Mouse (Mus musculus) heart, adult 2 months (tissue): Measurements from ENCODE around the gene Stambpl1. TPM values are rescaled to one million over a fixed set of nuclear protein-coding genes. Genes with fewer than 3 reads are reported as not detected.

Source experiments
- DNase-seq, 2 experiments: peaks; one replicate each; pipeline ENCODE4 v3.0.0; 2021
- H3K27ac ChIP-seq: fragments of 200-600 bp; 2 replicates; pipeline ENCODE4 v1.8.1; 2022
- H3K27me3 ChIP-seq: fragments of 200-500 bp; 2 replicates; pipeline ENCODE4 v1.6.1; 2012; ENCODE audit warnings: mild to moderate bottlenecking, low read length, inconsistent platforms, mixed read lengths; ENCODE audit not compliant: control insufficient read depth, insufficient read depth
- H3K36me3 ChIP-seq: fragments of 200-500 bp; 2 replicates; pipeline ENCODE4 v1.6.1; 2012; ENCODE audit warnings: low read length, inconsistent platforms; ENCODE audit not compliant: control insufficient read depth, insufficient read depth
- H3K4me1 ChIP-seq: fragments of 200-500 bp; 2 replicates; pipeline ENCODE4 v1.6.1; 2011; ENCODE audit warnings: low read length; ENCODE audit not compliant: control insufficient read depth, insufficient read depth
- H3K4me3 ChIP-seq: fragments of 200-600 bp; 2 replicates; pipeline ENCODE4 v1.8.1; 2022
- H3K79me2 ChIP-seq: fragments of 200-500 bp; replicated peaks from 2 replicates; pipeline ENCODE4 v1.6.1; 2012; ENCODE audit warnings: mild to moderate bottlenecking, inconsistent platforms, low read length, moderate library complexity, mixed read lengths; ENCODE audit not compliant: control insufficient read depth, insufficient read depth
- H3K9ac ChIP-seq: fragments of 200-500 bp; 2 replicates; pipeline ENCODE4 v1.6.1; 2012; ENCODE audit warnings: low read depth, mild to moderate bottlenecking, control low read depth, inconsistent platforms, low read length, mixed read lengths
- CTCF ChIP-seq: fragments of 200-600 bp; IDR thresholded peaks from 2 replicates; pipeline ENCODE4 v1.8.1; 2022; ENCODE audit warnings: antibody characterized with exemption, mild to moderate bottlenecking, moderate library complexity
- EP300 ChIP-seq: fragments of 200-500 bp; IDR thresholded peaks from 2 replicates; pipeline ENCODE4 v1.6.1; 2011; ENCODE audit warnings: low read depth, low read length, control low read depth; ENCODE audit not compliant: insufficient read depth
- POLR2A ChIP-seq: fragments of 200-500 bp; IDR thresholded peaks from 2 replicates; pipeline ENCODE4 v1.6.1; 2011; ENCODE audit warnings: mild to moderate bottlenecking, low read depth, low read length, control low read depth; ENCODE audit not compliant: insufficient read depth
- WGBS: fragments of 180-500 bp; shearing (Covaris S2); methylation state at CpG from one replicate; pipeline ENCODE4 v1.1.7; 2018; 5-methylcytosine and 5-hydroxymethylcytosine counted together
- intact Hi-C: fragments of 180-260 bp; cut with DNase I; formaldehyde crosslinking; loops from one replicate; pipeline ENCODE4 v1.15.1; 2025
- polyA plus RNA-seq: library from polyadenylated mRNA; depleted of rRNA; stranded (reverse); fragments of >200 nt; gene quantifications from 2 replicates; pipeline ENCODE4 v1.2.3, GENCODE M21; 2012
- total RNA-seq, 2 experiments: library from RNA; stranded (reverse); gene quantifications; 2 replicates each; pipeline ENCODE4 v1.2.3; 2021

Stambpl1 gene
- total and polyA plus RNA-seq, 3 experiments: 3.0 to 3.6 (median 3.5) TPM

DNA sequence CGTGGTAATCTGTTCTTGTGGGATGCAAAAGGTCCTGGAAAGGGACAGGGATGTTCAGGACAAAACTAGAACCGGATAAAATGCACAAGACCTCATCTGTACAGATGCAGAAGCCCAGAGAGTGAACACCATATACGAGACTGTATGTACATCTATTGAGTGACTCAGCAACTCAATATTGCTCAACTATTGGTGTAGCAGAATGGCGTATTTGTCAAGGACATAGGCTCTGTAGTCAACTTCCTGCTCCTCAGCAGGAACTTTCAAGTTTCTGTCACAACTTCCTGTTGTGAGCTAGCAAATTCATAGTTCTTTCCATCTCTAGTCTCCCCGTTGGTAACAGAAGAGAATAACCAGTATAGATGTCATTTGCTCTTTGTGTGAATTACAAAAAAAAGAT, 56.5 kb downstream of the Stambpl1 start:
- 66% methylated on average over 5 of the region's 5 CpGs for WGBS
- H3K79me2 ChIP-seq: no peaks in the 10 kb centered on the region
- no peak for TF ChIP-seq EP300
- TF ChIP-seq POLR2A: no peak
- TF ChIP-seq CTCF: no peak
- intact Hi-C loops: no loop called here
- no peak overlapping the region for H3K4me3 ChIP-seq
- no peak overlapping the region for H3K9ac ChIP-seq
- no peak for DNase-seq
- H3K4me1 ChIP-seq: peaks cover 1% of the 10 kb centered on the region; the same call in 1 of the 2 replicates
- H3K36me3 ChIP-seq: no peaks in the 10 kb centered on the region; the same call in none of the 2 replicates
- no peaks in the 10 kb centered on the region for H3K27me3 ChIP-seq
- no peak overlapping the region for H3K27ac ChIP-seq

DNA sequence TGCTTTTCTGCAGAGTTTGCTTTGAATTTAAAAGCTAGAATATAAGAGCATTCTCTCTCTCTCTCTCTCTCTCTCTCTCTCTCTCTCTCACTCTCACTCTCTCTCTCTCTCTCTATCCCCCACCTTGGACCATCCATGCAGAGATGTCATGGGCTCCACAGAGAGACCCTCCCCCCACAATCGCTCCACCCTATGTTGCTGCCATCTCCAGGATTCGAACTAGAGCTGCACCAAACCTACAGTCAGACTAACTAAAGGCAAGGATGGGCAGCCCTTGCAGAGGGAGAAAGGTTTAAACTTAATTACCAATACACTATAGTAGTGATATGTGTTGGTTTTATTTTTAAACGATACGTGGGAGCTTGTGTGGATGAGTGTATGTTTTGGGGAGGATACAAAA, 58.6 kb downstream of the Stambpl1 start:
- 91% methylated on average over 4 of the region's 4 CpGs for WGBS
- no peak for TF ChIP-seq CTCF
- TF ChIP-seq EP300: no peak
- TF ChIP-seq POLR2A: no peak
- intact Hi-C loops: no loop called here
- Histone ChIP-seq H3K36me3 (no peaks in the 10 kb centered on the region; the same call in 1 of the 2 replicates), H3K27ac (no peak overlapping the region), H3K4me1 (no peaks in the 10 kb centered on the region), H3K9ac (no peak overlapping the region), H3K27me3 (no peaks in the 10 kb centered on the region), H3K79me2 (no peaks in the 10 kb centered on the region), H3K4me3 (no peak overlapping the region)
- DNase-seq: no peak

DNA sequence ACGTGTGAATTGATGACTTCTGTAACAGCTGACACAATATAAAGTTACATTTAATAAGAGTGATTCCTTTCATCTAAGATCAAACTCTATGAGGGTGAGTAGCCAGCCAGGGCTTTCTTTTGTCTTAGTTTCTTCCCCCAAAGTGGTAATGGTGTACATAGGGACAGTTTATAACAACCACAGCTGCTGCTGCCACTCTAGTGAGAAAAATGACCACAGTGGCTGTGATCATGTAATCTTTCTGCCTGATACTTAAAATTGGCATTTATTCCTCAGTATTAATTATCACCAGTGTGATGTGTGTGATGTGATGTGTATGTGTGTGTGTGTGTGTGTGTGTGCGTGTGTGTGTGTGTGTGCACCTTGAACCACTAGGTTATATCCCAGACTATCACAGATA, 59.9 kb downstream of the Stambpl1 start:
- intact Hi-C loops: no loop called here
- no peaks in the 10 kb centered on the region for H3K4me1 ChIP-seq
- no peak for TF ChIP-seq POLR2A
- no peak for TF ChIP-seq EP300
- TF ChIP-seq CTCF: no peak
- no peak for DNase-seq
- H3K79me2 ChIP-seq: no peaks in the 10 kb centered on the region
- WGBS: 79% methylated on average over 2 of the region's 2 CpGs
- no peaks in the 10 kb centered on the region; the same call in 1 of the 2 replicates for H3K36me3 ChIP-seq
- H3K27me3 ChIP-seq: no peaks in the 10 kb centered on the region
- no peak overlapping the region for H3K27ac ChIP-seq
- no peak overlapping the region for H3K9ac ChIP-seq
- H3K4me3 ChIP-seq: no peak overlapping the region

DNA sequence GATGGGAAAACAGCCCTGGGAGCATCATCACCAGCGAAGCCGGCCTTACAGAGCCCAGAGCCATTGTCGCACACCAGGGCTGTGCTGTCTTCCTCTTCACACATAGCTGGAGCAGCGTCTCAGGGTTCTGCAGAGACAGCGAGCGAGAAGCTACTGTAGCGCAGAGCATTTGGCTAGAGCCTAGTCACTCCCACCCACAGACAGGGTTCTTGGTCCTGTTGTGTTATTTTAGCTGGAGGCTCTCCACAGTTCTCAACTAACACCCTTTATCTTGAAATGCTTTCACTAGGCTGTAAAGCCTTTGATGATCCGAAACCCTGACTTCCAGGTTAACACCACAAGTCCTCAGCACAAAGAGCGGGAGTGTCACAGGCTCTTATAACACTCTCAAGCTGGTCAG, 60.4 kb downstream of the Stambpl1 start:
- H3K9ac ChIP-seq: no peak overlapping the region
- no peak overlapping the region for H3K4me3 ChIP-seq
- H3K36me3 ChIP-seq: no peaks in the 10 kb centered on the region; the same call in 1 of the 2 replicates
- H3K79me2 ChIP-seq: no peaks in the 10 kb centered on the region
- H3K27me3 ChIP-seq: no peaks in the 10 kb centered on the region
- 61% methylated on average over 9 of the region's 9 CpGs for WGBS
- H3K4me1 ChIP-seq: no peaks in the 10 kb centered on the region
- H3K27ac ChIP-seq: peak overlapping the region; percentile 7; the same call in 1 of the 2 replicates
- TF ChIP-seq CTCF (no peak), POLR2A (no peak)
- no peak for DNase-seq
- intact Hi-C loops: no loop called here

DNA sequence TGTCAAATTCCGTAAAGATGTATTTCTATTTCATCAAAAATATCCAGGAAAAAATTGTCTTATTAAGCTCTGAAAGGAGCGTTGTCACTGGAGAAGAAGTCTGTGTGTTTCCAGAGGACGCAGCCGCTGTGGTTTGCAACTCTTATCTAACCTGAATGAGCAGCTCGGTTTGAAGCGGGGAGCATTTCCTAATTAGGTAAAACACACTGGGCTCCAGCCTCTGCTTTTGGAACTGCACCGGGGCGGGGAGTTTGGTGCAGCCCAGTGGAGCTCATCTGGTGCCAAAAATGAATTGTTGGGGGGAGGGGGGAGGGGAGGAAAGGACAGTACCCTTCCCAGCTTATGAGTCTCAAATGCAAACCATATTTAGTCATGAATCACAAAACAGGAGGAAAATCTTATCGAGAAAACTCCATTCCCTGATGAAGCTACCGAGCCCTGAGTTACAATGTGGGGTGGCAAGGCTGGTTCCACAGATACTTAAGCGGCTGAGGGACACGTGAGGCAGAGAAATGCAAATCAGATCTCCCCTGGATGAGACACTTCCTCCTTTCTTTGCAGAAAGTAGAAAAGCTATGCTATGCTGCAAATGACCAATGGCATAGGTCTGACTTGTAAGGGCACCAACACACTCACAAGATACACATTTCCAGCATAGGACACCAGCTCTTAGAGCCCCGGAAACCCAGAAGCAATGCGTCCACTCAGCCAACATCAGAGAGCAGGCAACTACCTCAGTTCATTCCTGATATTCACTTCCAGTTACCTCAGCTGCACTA, 62.3 kb downstream of the Stambpl1 start:
- Histone ChIP-seq H3K36me3 (no peaks in the 10 kb centered on the region; the same call in 1 of the 2 replicates), H3K9ac (peak overlapping the region; percentile 22), H3K4me3 (peak overlapping the region; percentile 25), H3K79me2 (no peaks in the 10 kb centered on the region), H3K4me1 (no peaks in the 10 kb centered on the region), H3K27ac (peak overlapping the region; percentile 57), H3K27me3 (no peaks in the 10 kb centered on the region)
- intact Hi-C loops: no loop called here
- peak in 1 of 2 experiments; percentile 43 for DNase-seq
- TF ChIP-seq POLR2A (0 out of 2 replicates have a peak, but pooled peaks have one; percentile 7), EP300 (no peak), CTCF (no peak)
- whole genome bisulfite sequencing: 21% methylated on average over 14 of the region's 14 CpGs

DNA sequence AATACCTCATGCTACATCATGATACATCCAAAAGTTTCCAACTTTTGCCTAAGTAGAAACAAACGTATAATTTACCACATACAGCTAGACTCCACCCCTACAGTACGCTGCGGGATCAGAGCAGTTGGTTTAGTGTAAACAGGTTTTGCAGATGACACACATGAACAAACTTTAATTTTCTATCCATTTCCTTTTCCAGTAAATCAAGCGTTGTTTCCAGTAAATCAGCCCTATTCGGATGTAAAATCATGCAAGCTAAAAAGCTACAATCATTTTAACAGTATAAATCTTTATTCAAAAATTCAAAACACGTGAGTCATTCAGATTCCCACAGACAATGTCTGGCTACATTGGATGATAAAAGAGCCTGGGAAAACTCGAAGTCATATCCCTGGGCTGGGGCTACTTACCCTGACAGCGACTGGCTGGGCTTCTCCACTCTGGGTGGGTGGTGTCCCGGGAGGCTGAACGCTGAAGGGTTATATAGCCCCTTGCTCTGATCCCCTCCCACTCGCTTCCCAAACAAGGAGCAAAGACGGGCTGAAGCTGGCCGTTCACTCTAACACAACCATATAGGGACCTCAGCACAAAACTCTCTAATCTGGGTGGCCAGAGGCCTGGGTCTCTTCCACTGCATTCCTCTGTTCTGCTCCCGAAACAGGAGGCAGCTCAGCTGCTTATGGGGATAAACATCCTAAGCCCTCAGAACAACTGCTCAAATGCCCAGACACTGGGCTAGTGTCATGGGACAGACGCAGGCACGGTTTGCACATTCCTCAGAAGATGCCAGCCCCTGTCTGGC, 63.1 kb downstream of the Stambpl1 start, which contains the start of gene Acta2:
TSS of gene Acta2 (minus strand) at position 711 of the 802 bp plus-strand sequence.
- H3K79me2 ChIP-seq: no peaks in the 10 kb centered on the region
- H3K27ac ChIP-seq: peak within 1 kb of the TSS; percentile 57
- H3K4me3 ChIP-seq: peak within 1 kb of the TSS; percentile 25
- intact Hi-C loops: no loop called here
- peak in 1 of 2 experiments; percentile 18 for DNase-seq
- H3K27me3 ChIP-seq: no peaks in the 10 kb centered on the region
- no peaks in the 10 kb centered on the region; the same call in 1 of the 2 replicates for H3K36me3 ChIP-seq
- TF ChIP-seq CTCF: no peak
- no peak for TF ChIP-seq EP300
- TF ChIP-seq POLR2A: peak; percentile 44; the same call in 1 of the 2 replicates
- WGBS: 43% methylated on average over 16 of the region's 16 CpGs
- H3K9ac ChIP-seq: peak within 1 kb of the TSS; percentile 33
- H3K4me1 ChIP-seq: no peaks in the 10 kb centered on the region
